In genomic region chr14:111283681-111284461, GRCm38 (mm10) we compare ENCODE assay signal across 16 mouse cellular contexts.
A peak's percentile ranks its signal among the peaks of the same experiment; 100 is the strongest.
DNase-seq lines count a peak whose midpoint lies in the region; ATAC-seq lines count a peak whose summit lies in the region.
"Had no signal": no experiment of that assay in that cellular context is flagged by ENCODE, and none has a peak within 500 bp of the region (broad histone marks: within the 10 kb centered on the region; RNA-seq: fewer than 3 reads in every experiment).

No protein-coding gene starts in this region.

- H3K4me2 ChIP-seq in hindbrain, embryonic 12.5 days (replicated peaks): no peak overlapping the region
- no peak overlapping the region for H3K4me2 ChIP-seq in midbrain, embryonic 14.5 days (ENCODE audit: low read length)
- H3K4me2 ChIP-seq: forebrain, embryonic 12.5 days; heart, embryonic 15.5 days; limb, embryonic 13.5 days had no signal

- H3K9me3 ChIP-seq in hindbrain, embryonic 12.5 days (replicated peaks): no peaks in the 10 kb centered on the region
- no peaks in the 10 kb centered on the region for H3K9me3 ChIP-seq in midbrain, embryonic 14.5 days (ENCODE audit: control insufficient read depth, low read length)
- H3K9me3 ChIP-seq: forebrain, embryonic 12.5 days; heart, embryonic 15.5 days; limb, embryonic 13.5 days had no signal

- H3K27me3 ChIP-seq in hindbrain, embryonic 12.5 days: no peaks in the 10 kb centered on the region
- H3K27me3 ChIP-seq in midbrain, embryonic 14.5 days (ENCODE audit: control insufficient read depth, insufficient read depth, low read length): no peaks in the 10 kb centered on the region
- H3K27me3 ChIP-seq: forebrain, embryonic 12.5 days; heart, embryonic 15.5 days; limb, embryonic 13.5 days had no signal

- DNase-seq in embryo, embryonic 10.5 days (ENCODE audit: low spot score): peak; percentile 12
- DNase-seq in embryo, embryonic 9.5 days (ENCODE audit: extremely low spot score): no peak
- peak; percentile 7 for DNase-seq in ZHBTc4 (ENCODE audit: low read depth, low spot score)
- peak; percentile 65 for DNase-seq in midbrain, embryonic 14.5 days
- no peak for DNase-seq in adrenal gland, adult (ENCODE audit: inconsistent age in 2 of 2, low spot score in 1 of 2)
- DNase-seq in right cerebral cortex, postnatal 25 days: no peak
- DNase-seq: B cell, adult 2 months; gastrocnemius, adult 2 months; kidney, adult 11 months; kidney, postnatal 10 days had no signal

- no peaks in the 10 kb centered on the region for H3K36me3 ChIP-seq in hindbrain, embryonic 12.5 days
- H3K36me3 ChIP-seq in midbrain, embryonic 14.5 days (ENCODE audit: control insufficient read depth, insufficient read depth, low read length): no peaks in the 10 kb centered on the region
- H3K36me3 ChIP-seq: forebrain, embryonic 12.5 days; heart, embryonic 15.5 days; limb, embryonic 13.5 days had no signal

- H3K4me1 ChIP-seq in hindbrain, embryonic 12.5 days: no peaks in the 10 kb centered on the region
- no peaks in the 10 kb centered on the region for H3K4me1 ChIP-seq in midbrain, embryonic 14.5 days (ENCODE audit: control insufficient read depth, insufficient read depth, low read length)
- H3K4me1 ChIP-seq: forebrain, embryonic 12.5 days; heart, embryonic 15.5 days; limb, embryonic 13.5 days had no signal

- H3K9ac ChIP-seq in hindbrain, embryonic 12.5 days: no peak overlapping the region
- no peak overlapping the region for H3K9ac ChIP-seq in midbrain, embryonic 14.5 days (replicated peaks; ENCODE audit: low read length)
- H3K9ac ChIP-seq: forebrain, embryonic 12.5 days; heart, embryonic 15.5 days; limb, embryonic 13.5 days; liver, embryonic 14.5 days had no signal

- H3K4me3 ChIP-seq in hindbrain, embryonic 12.5 days: no peak overlapping the region
- no peak overlapping the region for H3K4me3 ChIP-seq in midbrain, embryonic 14.5 days (replicated peaks; ENCODE audit: low read depth, low read length)
- H3K4me3 ChIP-seq: forebrain, embryonic 12.5 days; gastrocnemius, adult 2 months; heart, embryonic 15.5 days; limb, embryonic 13.5 days; myocyte had no signal

- ATAC-seq in hindbrain, embryonic 12.5 days (ENCODE audit: low FRiP score): peak; percentile 67
- peak; percentile 77; the same call in 1 of the 2 replicates for ATAC-seq in midbrain, embryonic 14.5 days (ENCODE audit: low FRiP score, low TSS enrichment)

- WGBS in hindbrain, embryonic 12.5 days: 72% methylated on average over 10 of the region's 10 CpGs
- 45% methylated on average over 10 of the region's 10 CpGs for WGBS in midbrain, embryonic 14.5 days

- no peak overlapping the region for H3K27ac ChIP-seq in hindbrain, embryonic 12.5 days
- no peak overlapping the region for H3K27ac ChIP-seq in midbrain, embryonic 14.5 days (replicated peaks; ENCODE audit: low read depth, low read length)
- H3K27ac ChIP-seq: forebrain, embryonic 12.5 days; gastrocnemius, adult 2 months; heart, embryonic 15.5 days; limb, embryonic 13.5 days; liver, embryonic 14.5 days had no signal

Comparison
In these comparisons a context has a peak if more than half of its experiments do, and no peak if none do; other contexts are left out.
1. DNase-seq: peak in embryo, embryonic 10.5 days (single experiment), ZHBTc4 (single experiment) and midbrain, embryonic 14.5 days (single experiment); none in embryo, embryonic 9.5 days (single experiment), adrenal gland, adult (0 of 2) and right cerebral cortex, postnatal 25 days (single experiment).